Mouse (Mus musculus) midbrain, embryonic 16.5 days (tissue): ENCODE results near the gene Galnt10. TPM values are rescaled to one million over a fixed set of nuclear protein-coding genes. Genes with fewer than 3 reads are reported as not detected.

Source experiments
- ATAC-seq: fragments of 200-750 bp; cut with Nextera tagmentation; 2 replicates; pipeline ENCODE4 v1.8.0; 2017; ENCODE audit warnings: moderate TSS enrichment
- H3K27ac ChIP-seq: fragments of 300-500 bp; sonication (generic); 2 replicates; pipeline ENCODE4 v1.5.1; 2014; ENCODE audit warnings: mild to moderate bottlenecking, low read length, mixed read lengths
- H3K27me3 ChIP-seq: fragments of 300-500 bp; sonication (generic); 2 replicates; pipeline ENCODE4 v1.6.1; 2014; ENCODE audit warnings: low read depth, low read length, mixed read lengths; ENCODE audit not compliant: control insufficient read depth, insufficient read depth
- H3K36me3 ChIP-seq: fragments of 300-500 bp; sonication (generic); 2 replicates; pipeline ENCODE4 v1.6.1; 2014; ENCODE audit warnings: mild to moderate bottlenecking, low read length, moderate library complexity, mixed read lengths; ENCODE audit not compliant: control insufficient read depth, insufficient read depth
- H3K4me1 ChIP-seq: fragments of 300-500 bp; sonication (generic); 2 replicates; pipeline ENCODE4 v1.6.1; 2014; ENCODE audit warnings: mild to moderate bottlenecking, low read length, mixed read lengths; ENCODE audit not compliant: control insufficient read depth, insufficient read depth
- H3K4me2 ChIP-seq: fragments of 300-500 bp; sonication (generic); 2 replicates; pipeline ENCODE4 v1.6.1; 2014; ENCODE audit warnings: mild to moderate bottlenecking, low read length, mixed read lengths
- H3K4me3 ChIP-seq: fragments of 300-500 bp; sonication (generic); 2 replicates; pipeline ENCODE4 v1.5.1; 2014; ENCODE audit warnings: low read depth, mild to moderate bottlenecking, low read length, moderate library complexity, mixed read lengths
- H3K9ac ChIP-seq: fragments of 300-500 bp; sonication (generic); 2 replicates; pipeline ENCODE4 v1.6.1; 2014; ENCODE audit warnings: low read depth, low read length, mixed read lengths
- H3K9me3 ChIP-seq: fragments of 300-500 bp; sonication (generic); replicated peaks from 2 replicates; pipeline ENCODE4 v1.6.1; 2014; ENCODE audit warnings: mild to moderate bottlenecking, low read length, mixed read lengths; ENCODE audit not compliant: control insufficient read depth, poor library complexity, severe bottlenecking
- WGBS: fragments of 180-500 bp; shearing (Covaris S2); extraction: QIAGEN DNeasy Blood & Tissue Kit; methylation state at CpG from one replicate; pipeline ENCODE4 v1.1.7; 2014; 5-methylcytosine and 5-hydroxymethylcytosine counted together
- polyA plus RNA-seq: library from polyadenylated mRNA; unstranded; fragments of >200 nt; fragmentation: Nextera tagmentation; extraction: Ambion mirVana; gene quantifications from 2 replicates; pipeline ENCODE4 v1.2.1, GENCODE M21; 2015

The Galnt10 gene
- polyA plus RNA-seq, 1 experiment from 2014 or later, result 14.8 TPM

DNA sequence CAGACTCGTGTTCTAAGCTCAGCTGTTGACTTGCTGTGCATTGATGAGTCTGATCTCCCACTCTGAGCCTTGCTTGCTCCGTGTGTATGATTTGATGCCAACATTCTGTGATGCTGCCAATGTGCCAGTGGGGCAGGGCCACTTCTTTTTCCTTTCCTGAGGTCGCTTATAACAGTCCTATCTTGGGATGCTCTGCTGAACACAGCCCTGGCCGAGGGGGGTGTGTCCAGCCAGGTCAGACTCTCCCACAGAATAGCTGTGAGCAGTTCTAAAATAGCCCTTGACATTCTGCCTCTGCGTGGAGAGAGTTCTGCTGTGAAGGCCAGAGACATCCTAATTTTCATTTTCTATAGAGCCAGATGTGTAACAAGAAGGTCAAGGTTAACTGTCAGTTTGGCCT is 2.2 kb downstream of the Galnt10 start:
- WGBS, result 46% methylated on average over 5 of the region's 5 CpGs

DNA sequence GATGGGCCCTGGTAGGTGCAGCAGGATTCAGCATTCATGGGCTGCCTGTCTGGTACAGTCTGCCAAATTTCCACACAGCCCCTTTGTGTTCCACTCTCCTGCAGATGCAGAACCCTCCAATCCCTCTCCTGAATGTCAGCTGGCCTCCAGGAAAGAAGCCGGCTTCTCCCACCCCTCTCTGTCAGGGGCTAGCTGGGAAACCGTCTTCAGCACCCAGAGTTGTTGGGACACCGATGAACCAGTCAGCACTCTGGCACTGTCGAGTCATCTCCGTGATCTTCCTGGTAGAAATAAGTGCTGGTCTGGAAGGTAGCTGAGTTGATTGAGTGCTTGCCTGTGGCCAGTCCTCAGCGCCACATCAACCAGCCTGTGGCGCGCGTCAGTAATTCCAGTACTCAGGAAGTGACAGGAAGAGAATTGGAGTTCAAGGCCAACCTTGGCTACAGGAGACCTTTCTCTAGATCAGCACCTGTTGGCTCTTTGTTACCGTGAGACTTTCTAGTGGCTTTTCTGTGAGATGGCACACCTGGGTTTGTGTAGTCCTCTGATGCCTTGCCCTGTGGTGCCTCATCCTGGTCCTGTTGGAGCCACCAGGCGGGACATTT is 3.1 kb downstream of the Galnt10 start:
- H3K36me3 ChIP-seq, result no peaks in the 10 kb centered on the region
- WGBS, result 86% methylated on average over 11 of the region's 11 CpGs
- H3K27ac ChIP-seq, result peak overlapping the region; percentile 24; the same call in 1 of the 2 replicates
- peaks cover 36% of the 10 kb centered on the region for H3K4me1 ChIP-seq
- no peak for ATAC-seq
- peak overlapping the region; percentile 96; the same call in 1 of the 2 replicates for H3K4me2 ChIP-seq
- no peaks in the 10 kb centered on the region for H3K27me3 ChIP-seq
- H3K9ac ChIP-seq, result no peak overlapping the region
- no peaks in the 10 kb centered on the region for H3K9me3 ChIP-seq
- H3K4me3 ChIP-seq, result no peak overlapping the region

More for the DNA sequence above, 2.2 kb downstream of the Galnt10 start:
- Histone ChIP-seq H3K4me2 (peak overlapping the region; percentile 96), H3K9ac (0 out of 2 replicates have a peak overlapping the region, but pooled peaks have one; percentile 18), H3K9me3 (no peaks in the 10 kb centered on the region), H3K27me3 (no peaks in the 10 kb centered on the region), H3K27ac (no peak overlapping the region), H3K4me3 (no peak overlapping the region), H3K36me3 (no peaks in the 10 kb centered on the region), H3K4me1 (peaks cover 34% of the 10 kb centered on the region)
- no peak for ATAC-seq

GRCm38 (mm10) chr11:57649269-57649668 is 4.0 kb downstream of the Galnt10 start:
- no peak overlapping the region for H3K27ac ChIP-seq
- H3K9me3 ChIP-seq, result no peaks in the 10 kb centered on the region
- ATAC-seq, result no peak
- H3K4me1 ChIP-seq, result peaks cover 30% of the 10 kb centered on the region
- no peak overlapping the region for H3K4me2 ChIP-seq
- H3K27me3 ChIP-seq, result no peaks in the 10 kb centered on the region
- 71% methylated on average over 4 of the region's 4 CpGs for WGBS
- H3K36me3 ChIP-seq, result no peaks in the 10 kb centered on the region
- H3K9ac ChIP-seq, result no peak overlapping the region
- H3K4me3 ChIP-seq, result no peak overlapping the region

GRCm38 (mm10) chr11:57649671-57650070 is 4.4 kb downstream of the Galnt10 start:
- Histone ChIP-seq H3K36me3 (no peaks in the 10 kb centered on the region), H3K27me3 (no peaks in the 10 kb centered on the region), H3K4me3 (no peak overlapping the region), H3K4me1 (peaks cover 30% of the 10 kb centered on the region), H3K9me3 (no peaks in the 10 kb centered on the region), H3K9ac (no peak overlapping the region), H3K27ac (no peak overlapping the region), H3K4me2 (no peak overlapping the region)
- no peak for ATAC-seq
- 80% methylated on average over 10 of the region's 10 CpGs for WGBS

- 88% methylated on average over 2 of the region's 2 CpGs for WGBS
- Histone ChIP-seq H3K36me3 (no peaks in the 10 kb centered on the region), H3K4me2 (peak overlapping the region; percentile 37; the same call in 1 of the 2 replicates), H3K4me3 (no peak overlapping the region), H3K9ac (peak overlapping the region; percentile 26; the same call in 1 of the 2 replicates), H3K4me1 (peaks cover 32% of the 10 kb centered on the region), H3K27me3 (no peaks in the 10 kb centered on the region), H3K9me3 (no peaks in the 10 kb centered on the region), H3K27ac (no peak overlapping the region; the same call in 1 of the 2 replicates)
- ATAC-seq, result no peak
These were observed 5.6 kb downstream of the Galnt10 start for GRCm38 (mm10) chr11:57650867-57651266.

DNA sequence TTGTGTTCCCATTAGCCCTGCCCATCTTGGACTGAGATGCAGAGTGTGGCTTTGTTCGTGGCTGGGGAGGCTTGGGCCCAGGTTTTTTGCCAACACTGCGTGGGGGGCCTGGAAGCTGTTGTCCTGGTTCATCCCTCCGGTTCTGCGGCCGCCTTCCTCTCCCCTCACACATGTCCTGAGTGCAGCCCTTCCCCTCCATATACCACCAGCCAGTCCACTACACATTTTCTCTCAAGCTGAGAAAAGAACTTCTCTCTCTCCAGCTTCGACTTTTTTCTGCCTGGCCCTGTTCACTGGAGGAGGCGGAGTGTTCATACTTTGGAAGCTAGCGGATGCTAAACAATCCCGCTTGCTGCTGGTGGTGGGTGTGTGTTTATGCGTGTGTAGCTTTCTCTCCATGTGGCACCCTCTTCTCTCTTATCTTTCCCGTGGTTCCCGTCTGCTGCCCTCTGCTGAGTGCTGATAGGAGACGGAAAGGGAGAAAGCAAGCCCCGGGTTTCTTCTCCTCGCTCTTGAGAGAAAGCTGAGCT is 6.1 kb downstream of the Galnt10 start:
- H3K9ac ChIP-seq, result peak overlapping the region; percentile 26
- WGBS, result 26% methylated on average over 15 of the region's 15 CpGs
- peak overlapping the region; percentile 37 for H3K4me2 ChIP-seq

GRCm38 (mm10) chr11:57652206-57652922 is 7.1 kb downstream of the Galnt10 start:
- 55% methylated on average over 23 of the region's 23 CpGs for WGBS
- no peak for ATAC-seq

More for the DNA sequence above, 6.1 kb downstream of the Galnt10 start:
- H3K4me3 ChIP-seq, result no peak overlapping the region
- no peaks in the 10 kb centered on the region for H3K36me3 ChIP-seq
- H3K9me3 ChIP-seq, result no peaks in the 10 kb centered on the region
- peak; percentile 31; the same call in 1 of the 2 replicates for ATAC-seq
- H3K27ac ChIP-seq, result peak overlapping the region; percentile 48; the same call in 1 of the 2 replicates
- no peaks in the 10 kb centered on the region for H3K27me3 ChIP-seq
- H3K4me1 ChIP-seq, result peaks cover 34% of the 10 kb centered on the region

DNA sequence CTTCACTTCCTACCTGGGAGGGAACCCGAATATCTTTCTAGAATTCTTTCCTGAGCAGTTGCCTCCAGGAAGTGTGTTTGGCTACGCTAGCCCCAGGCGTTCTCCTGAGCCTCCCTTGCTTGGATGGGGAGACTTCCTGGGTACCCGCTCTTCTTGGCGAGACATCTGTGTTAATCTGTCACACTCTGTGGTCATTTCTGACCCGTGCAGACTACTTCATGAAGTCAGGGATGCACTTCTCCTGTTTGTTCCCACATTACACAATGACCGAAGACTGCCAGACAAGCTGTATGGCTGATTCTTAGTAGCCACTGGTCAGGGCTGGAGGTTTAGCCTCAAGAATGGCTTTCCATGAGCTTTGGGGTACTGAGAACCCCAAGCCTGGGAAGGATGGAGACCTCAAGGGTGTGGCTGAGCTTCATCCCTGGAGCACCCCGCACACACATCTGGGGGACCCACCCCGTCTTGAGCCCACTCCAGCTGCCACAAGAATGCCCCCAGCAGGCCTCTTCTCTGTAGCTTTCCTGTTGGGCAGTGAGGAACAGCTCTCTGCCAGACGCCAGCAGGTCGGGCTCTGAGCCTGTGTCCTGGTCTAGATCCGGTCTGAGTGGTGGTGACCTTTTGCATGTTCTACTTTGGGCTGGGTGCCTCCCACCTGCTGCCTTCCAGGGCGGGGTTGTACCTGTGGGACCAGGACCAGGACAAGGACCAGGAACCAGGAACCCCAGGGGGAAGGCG is 7.8 kb downstream of the Galnt10 start:
- no peaks in the 10 kb centered on the region for H3K36me3 ChIP-seq
- H3K4me1 ChIP-seq, result peaks cover 28% of the 10 kb centered on the region
- no peak overlapping the region for H3K9ac ChIP-seq
- H3K27me3 ChIP-seq, result no peaks in the 10 kb centered on the region
- no peaks in the 10 kb centered on the region for H3K9me3 ChIP-seq
- no peak overlapping the region for H3K27ac ChIP-seq
- H3K4me2 ChIP-seq, result no peak overlapping the region
- WGBS, result 87% methylated on average over 14 of the region's 14 CpGs
- no peak overlapping the region for H3K4me3 ChIP-seq
- ATAC-seq, result no peak

More at GRCm38 (mm10) chr11:57652206-57652922, 7.1 kb downstream of the Galnt10 start:
- Histone ChIP-seq H3K36me3 (no peaks in the 10 kb centered on the region), H3K9me3 (no peaks in the 10 kb centered on the region), H3K27ac (no peak overlapping the region), H3K9ac (no peak overlapping the region), H3K4me1 (peaks cover 31% of the 10 kb centered on the region), H3K4me3 (no peak overlapping the region), H3K27me3 (no peaks in the 10 kb centered on the region), H3K4me2 (no peak overlapping the region; the same call in 1 of the 2 replicates)
